Mouse (Mus musculus) erythroblast, adult 5-6 weeks (primary cell): ENCODE data around the gene Ptk6. TPM values are rescaled to one million over a fixed set of nuclear protein-coding genes. Genes with fewer than 3 reads are reported as not detected.

Experiments used
- ATAC-seq: replicated peaks from 2 replicates; pipeline ENCODE4 v1.8.0; 2016; ENCODE audit warnings: moderate number of reproducible peaks, mild to moderate bottlenecking, moderate TSS enrichment, inconsistent platforms; ENCODE audit not compliant: poor library complexity, low FRiP score, severe bottlenecking
- total RNA-seq, 2 experiments: library from RNA; stranded (forward) in 1 of 2; stranded (reverse) in 1 of 2; fragments of 150-400 nt in 1 of 2; fragments of 200-764, 138-1000 nt in 1 of 2; gene quantifications; 2 replicates each; pipeline versions ENCODE4 v1.2.3 to v1.2.4; 2015 to 2017; ENCODE audit warnings: low replicate concordance in 2 of 2

The Ptk6 gene
- total RNA-seq, 2 experiments from 2014 or later, result not detected

GRCm38 (mm10) chr2:181178471-181178870 lies 24.1 kb downstream of the Ptk6 start:
- no peak for ATAC-seq

GRCm38 (mm10) chr2:181178015-181178414 lies 24.6 kb downstream of the Ptk6 start:
- no peak for ATAC-seq

GRCm38 (mm10) chr2:181174646-181175045 lies 27.9 kb downstream of the Ptk6 start:
- no peak for ATAC-seq

GRCm38 (mm10) chr2:181166469-181166868 lies 36.1 kb downstream of the Ptk6 start:
- no peak for ATAC-seq

- ATAC-seq, result no peak
Observed at GRCm38 (mm10) chr2:181160821-181161220, 41.8 kb downstream of the Ptk6 start.

- no peak for ATAC-seq
Observed at GRCm38 (mm10) chr2:181159771-181160170, 42.8 kb downstream of the Ptk6 start.

GRCm38 (mm10) chr2:181159091-181159514 lies 43.5 kb downstream of the Ptk6 start:
- ATAC-seq, result no peak

- ATAC-seq, result no peak
Observed at GRCm38 (mm10) chr2:181158471-181158870, 44.1 kb downstream of the Ptk6 start.

GRCm38 (mm10) chr2:181157716-181158302 lies 44.8 kb downstream of the Ptk6 start:
- ATAC-seq, result no peak

GRCm38 (mm10) chr2:181157180-181157579 lies 45.4 kb downstream of the Ptk6 start:
- no peak for ATAC-seq

GRCm38 (mm10) chr2:181156248-181157121 lies 46.1 kb downstream of the Ptk6 start, which contains the start of gene Eef1a2:
Gene Eef1a2, minus strand, starts transcription at chr2:181157014.
- no peak for ATAC-seq

GRCm38 (mm10) chr2:181155801-181156200 lies 46.8 kb downstream of the Ptk6 start:
- no peak for ATAC-seq

- ATAC-seq, result no peak
Observed at GRCm38 (mm10) chr2:181154831-181155415, 47.7 kb downstream of the Ptk6 start.

GRCm38 (mm10) chr2:181154361-181154760 lies 48.2 kb downstream of the Ptk6 start:
- ATAC-seq, result no peak

- no peak for ATAC-seq
Observed at GRCm38 (mm10) chr2:181153837-181154236, 48.8 kb downstream of the Ptk6 start.

- ATAC-seq, result no peak
Observed at GRCm38 (mm10) chr2:181153131-181153530, 49.5 kb downstream of the Ptk6 start.

GRCm38 (mm10) chr2:181152701-181153100 lies 49.9 kb downstream of the Ptk6 start:
- no peak for ATAC-seq

- no peak for ATAC-seq
Observed at GRCm38 (mm10) chr2:181150281-181150680, 52.3 kb downstream of the Ptk6 start.

GRCm38 (mm10) chr2:181148318-181148955 lies 54.2 kb downstream of the Ptk6 start:
- ATAC-seq, result no peak

- ATAC-seq, result no peak
Observed at GRCm38 (mm10) chr2:181147546-181148317, 54.9 kb downstream of the Ptk6 start.
